Mouse (Mus musculus) urinary bladder, adult 18-20 months (tissue): ENCODE results near the gene Cpne5.
A peak's percentile ranks its signal among the peaks of the same experiment; 100 is the strongest.
"Not testable (repeated sequence)": the region's sequence is repeated elsewhere in the genome, so short reads cannot be mapped to it uniquely, and the experiment has no call there.

Experiments
- DNase-seq, 2 experiments: peaks; one replicate each; pipeline ENCODE4 v3.0.0; 2022; ENCODE audit warnings: low spot score in 2 of 2, mixed read lengths in 2 of 2

Cpne5 gene

DNA sequence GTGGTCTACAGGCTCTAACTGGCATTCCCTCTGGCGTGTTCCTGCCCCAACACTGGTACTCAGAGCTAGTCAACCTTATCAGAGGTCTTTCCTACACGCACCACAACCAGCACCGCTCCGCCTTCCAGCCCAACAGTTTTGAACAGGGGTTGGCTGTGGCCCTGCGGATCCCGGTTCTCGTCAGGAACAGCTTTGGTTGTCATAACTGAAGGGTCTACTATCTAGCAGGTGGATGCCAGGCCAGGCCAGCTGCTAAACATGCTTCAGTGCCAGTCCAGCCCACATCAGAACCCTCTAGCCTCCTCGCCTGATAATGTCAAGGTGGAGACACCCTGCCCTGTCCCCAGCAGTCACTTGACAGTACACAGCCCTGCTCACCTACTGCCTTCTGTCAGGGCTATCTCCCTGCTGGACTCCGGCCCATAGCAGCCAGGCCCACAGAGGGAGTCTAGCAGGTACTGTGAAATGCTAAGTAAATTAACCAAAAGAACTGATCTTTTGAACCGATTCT is 19.1 kb upstream of the Cpne5 start:
- no peak for DNase-seq

DNA sequence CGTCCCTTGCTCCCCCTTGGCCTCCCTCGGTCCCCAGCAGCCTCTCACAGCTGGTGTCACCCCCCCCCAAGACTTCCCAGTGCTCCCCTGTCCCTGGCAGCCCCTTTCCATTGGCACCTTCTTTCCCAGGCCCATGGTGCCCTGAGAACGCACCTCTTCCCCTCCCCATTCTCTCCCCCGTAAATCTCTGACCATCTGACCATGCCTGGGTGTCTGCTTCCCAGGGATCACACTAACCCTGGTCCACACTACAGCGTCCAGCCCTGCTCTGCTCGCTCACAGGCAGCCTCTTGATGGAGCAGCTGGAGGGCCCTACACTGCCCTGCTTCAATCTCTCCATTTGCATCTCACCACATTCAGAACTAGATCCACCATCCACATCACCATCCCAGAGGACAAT is 18.5 kb upstream of the Cpne5 start:
- no peak for DNase-seq

DNA sequence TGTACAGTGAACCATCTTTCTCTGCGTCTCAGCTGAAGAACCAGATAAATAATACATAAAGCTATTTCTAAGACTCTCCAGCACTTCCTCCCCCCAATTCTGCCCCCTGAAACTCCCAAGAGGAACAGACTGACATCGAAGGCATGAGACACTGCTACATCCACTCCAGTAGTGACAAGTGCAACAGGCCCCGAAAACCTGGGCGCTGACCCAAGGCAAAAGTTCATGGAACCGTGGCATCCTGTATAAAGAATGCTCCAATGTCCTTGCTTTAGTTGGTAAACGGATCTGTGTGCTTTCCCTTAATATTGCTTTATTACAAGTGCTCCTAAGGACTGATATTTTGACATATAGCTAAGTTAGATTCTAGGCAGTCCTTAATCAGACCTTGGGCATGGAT is 16.8 kb upstream of the Cpne5 start:
- DNase-seq: not testable (repeated sequence)

DNA sequence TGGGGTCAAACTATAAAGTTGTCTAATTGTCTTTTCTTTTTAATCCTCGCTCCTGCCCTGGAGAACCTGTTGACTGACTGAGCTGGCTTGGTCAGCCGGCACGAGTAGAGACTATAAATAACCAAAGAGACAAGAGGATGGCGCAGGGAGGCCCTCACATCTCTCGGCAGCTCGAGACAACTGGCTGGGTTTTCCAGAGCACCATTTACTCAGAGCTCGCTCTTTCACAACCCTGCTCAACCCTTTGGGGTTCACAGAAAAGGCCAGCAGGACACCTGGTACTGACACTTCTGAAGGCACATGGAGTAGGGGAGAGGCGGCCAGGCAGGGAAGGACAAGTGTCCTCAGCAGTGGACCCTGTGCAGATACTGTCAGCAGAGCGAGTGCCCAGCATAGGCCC is 15.7 kb upstream of the Cpne5 start:
- no peak for DNase-seq

GRCm38 (mm10) chr17:29253236-29253635 is 15.3 kb upstream of the Cpne5 start:
- DNase-seq: no peak

DNA sequence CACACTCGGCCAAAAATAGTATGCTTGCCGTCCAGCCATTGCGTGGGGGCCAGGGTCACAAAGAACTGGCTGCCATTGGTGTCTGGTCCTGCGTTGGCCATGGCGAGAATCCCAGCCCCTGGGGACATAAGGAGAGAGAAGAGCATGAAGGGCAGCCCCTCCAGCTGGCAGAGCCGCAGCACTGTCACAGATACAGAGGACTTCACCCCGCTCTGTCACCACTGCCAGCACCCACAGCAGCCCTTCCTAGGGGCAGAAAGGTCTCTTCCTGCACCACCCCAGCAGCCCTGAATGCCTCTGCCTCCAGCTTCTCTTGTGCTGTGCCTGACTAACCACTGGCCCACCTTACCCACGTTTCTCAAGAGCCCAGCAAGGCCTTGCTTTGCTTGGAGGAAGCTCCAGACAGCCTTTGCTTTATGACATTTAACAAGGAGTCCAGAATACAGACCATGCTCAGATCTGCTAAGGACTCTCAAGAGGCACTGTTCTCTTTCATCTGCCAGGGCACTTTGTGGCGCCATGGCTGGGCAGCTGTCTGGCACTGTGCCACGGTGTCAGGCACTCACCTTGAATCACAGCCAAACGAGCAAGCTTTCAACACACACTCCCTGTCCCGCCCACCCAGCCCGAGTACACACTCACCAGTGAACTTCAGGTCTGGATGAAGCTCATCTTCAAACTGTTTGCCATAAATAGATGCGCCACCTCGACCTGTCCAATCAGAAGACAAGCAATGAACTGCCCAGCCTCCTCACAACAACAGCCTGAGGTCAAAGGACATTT is 13.8 kb upstream of the Cpne5 start:
- no peak for DNase-seq

GRCm38 (mm10) chr17:29251006-29251405 is 13.0 kb upstream of the Cpne5 start:
- DNase-seq: not testable (repeated sequence)

GRCm38 (mm10) chr17:29249512-29249911 is 11.5 kb upstream of the Cpne5 start:
- no peak for DNase-seq

GRCm38 (mm10) chr17:29247881-29248280 is 9.9 kb upstream of the Cpne5 start:
- DNase-seq: no peak

DNA sequence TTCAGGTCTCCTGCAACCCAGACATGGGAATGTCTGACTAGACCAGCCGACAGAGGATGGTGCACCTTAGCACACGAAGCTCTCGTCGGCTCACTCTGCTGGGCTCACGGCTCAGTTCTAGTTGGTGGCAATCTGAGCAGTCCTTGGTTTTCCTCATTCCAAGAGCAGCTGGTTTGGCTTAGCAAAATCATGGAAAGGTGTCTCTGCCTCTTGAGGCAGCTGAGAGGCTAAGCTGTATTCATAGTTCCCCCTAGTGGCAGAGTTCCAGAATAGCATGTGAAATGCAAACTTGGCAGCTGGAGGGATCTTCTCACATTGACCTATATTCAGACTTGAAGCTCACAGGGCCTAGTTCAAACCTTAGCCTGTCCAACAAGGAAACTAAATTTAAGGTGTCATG is 8.6 kb upstream of the Cpne5 start:
- peak in 1 of 2 experiments; percentile 24 for DNase-seq

- DNase-seq: no peak
These were observed 7.8 kb upstream of the Cpne5 start for GRCm38 (mm10) chr17:29245725-29246124.

- no peak for DNase-seq
These were observed 6.9 kb upstream of the Cpne5 start for GRCm38 (mm10) chr17:29244912-29245311.

DNA sequence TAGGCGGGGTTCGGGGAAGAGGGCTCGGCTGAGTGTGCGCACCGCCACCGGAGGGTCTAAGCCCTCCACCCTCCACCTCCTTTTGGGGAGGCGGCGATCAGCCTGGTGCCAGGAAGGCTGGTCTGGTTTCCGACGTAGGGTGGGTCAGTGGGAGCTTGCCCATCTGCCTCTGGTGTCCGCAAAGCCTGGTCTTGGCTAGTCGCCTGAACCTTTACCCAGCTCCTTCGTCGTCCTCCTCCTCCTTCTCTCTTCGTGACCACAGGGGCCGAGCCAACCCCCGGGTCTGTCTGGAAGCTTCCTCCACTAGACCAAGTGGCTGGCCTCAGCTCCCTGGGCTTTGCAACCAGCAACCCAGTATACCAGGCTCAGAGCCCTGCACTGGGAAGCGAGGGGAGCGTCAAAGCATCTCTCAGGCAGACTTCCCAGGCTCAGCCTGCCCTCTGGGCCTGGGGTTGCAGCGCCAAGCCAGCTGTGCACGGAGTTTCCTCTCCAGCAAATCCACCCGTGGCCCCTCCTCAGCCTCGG is 516 bp upstream of the Cpne5 start:
- DNase-seq: peak in 1 of 2 experiments; percentile 12

DNA sequence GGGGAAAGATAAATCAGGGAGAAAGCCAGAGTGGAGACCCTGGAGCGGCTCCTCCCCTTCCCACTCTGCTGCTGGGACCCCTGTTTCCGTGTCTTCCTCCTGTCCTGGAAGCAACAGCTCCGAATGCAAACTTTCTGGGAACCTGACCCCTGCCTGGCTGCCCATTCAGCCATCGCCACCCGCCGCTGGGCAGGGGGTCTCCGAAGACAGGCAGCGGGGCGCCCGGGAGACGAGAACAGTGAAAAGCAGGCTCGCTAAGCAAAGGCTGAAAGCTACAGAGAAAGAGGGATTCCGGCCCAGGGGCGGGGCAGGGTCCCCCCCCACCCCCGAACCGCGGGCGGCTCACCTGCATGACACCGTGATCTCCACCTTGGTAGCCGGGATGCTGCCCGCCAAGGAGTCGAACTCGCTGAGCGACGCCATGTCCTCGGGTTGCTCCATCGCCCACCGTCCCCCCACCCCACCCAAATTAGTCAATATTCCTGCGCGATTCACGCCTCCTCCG is 648 bp downstream of the Cpne5 start:
- DNase-seq: no peak

DNA sequence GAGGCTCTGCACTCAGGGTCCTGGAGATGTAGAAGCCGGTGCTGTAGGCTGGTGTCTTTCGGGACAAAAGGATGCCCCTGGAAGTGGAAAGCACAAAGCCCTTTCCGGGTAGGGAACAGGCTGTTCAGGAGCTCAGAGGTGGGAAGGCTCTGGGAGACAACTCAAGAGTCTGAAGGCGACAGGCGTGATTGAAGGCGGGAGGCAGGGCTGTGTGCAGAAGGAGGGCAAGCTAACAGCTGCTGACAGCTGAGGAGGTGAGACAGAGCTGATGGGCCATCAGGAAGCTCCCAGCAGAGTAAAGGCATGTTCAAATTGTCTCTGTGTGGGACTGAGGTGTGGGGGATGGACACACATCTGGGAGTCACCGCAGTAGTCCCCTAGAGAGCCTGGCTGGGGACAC is 1.9 kb downstream of the Cpne5 start:
- no peak for DNase-seq

GRCm38 (mm10) chr17:29231109-29231508 is 6.9 kb downstream of the Cpne5 start:
- DNase-seq: no peak

- DNase-seq: no peak
These were observed 17.3 kb downstream of the Cpne5 start for GRCm38 (mm10) chr17:29220631-29221030.

DNA sequence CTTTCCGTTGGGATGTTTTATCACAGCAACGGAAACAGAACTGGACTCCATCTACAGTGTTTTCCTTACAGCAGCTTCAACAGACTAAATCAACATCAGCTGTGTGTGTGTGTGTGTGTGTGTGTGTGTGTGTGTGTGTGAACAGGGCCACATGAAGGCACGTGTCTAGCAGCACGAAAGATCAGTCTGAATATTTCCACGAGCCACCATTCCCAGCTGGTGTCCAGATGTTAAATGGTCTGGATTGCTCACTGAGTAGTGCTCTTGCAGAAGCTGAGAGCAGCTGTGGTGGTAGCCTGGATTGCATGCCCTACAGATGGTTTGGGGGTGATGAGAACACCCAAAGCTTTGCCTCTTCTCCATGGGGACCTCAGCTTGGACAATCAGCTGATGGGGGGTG is 19.9 kb downstream of the Cpne5 start:
- DNase-seq: no peak

DNA sequence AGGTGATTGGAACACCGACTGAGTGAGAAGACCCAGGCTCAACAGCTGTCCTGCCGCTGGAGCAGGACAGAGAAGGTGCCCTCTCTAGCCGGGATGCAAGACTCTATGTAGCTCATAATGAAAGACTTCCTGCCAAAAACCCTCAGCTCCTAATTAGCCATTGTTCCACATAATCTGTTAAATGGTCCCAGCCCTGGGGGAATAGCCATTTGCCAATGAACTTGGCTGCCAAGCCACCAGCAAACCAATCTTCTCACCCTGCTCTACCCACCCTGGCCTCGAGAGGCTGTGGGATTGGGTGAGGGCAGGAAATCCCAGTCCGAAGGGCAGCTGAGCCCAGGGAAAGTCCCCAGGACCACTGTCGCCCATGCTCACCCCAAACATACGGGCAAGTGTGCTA is 21.9 kb downstream of the Cpne5 start:
- DNase-seq: no peak

DNA sequence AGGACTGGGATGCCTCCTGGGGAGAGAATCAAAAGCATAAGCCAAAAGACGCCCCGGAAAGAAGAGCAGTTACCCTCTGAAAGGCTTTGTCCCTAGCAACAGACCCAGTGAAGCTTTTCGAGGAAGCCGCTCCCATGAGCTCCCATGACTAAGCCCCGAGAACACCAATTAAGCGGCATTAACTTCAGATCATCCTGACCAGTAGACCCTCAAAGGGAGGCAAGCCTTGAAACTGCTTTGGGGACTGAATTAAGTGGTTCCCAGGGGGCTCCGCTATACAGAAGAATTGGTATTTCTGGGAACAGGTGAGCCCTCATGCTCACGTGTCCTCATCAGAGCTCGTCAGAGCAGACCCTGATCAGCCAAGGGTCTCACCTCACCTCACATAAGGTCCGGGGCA is 23.3 kb downstream of the Cpne5 start:
- no peak for DNase-seq

- DNase-seq: no peak
These were observed 23.8 kb downstream of the Cpne5 start for GRCm38 (mm10) chr17:29214193-29214456.

DNA sequence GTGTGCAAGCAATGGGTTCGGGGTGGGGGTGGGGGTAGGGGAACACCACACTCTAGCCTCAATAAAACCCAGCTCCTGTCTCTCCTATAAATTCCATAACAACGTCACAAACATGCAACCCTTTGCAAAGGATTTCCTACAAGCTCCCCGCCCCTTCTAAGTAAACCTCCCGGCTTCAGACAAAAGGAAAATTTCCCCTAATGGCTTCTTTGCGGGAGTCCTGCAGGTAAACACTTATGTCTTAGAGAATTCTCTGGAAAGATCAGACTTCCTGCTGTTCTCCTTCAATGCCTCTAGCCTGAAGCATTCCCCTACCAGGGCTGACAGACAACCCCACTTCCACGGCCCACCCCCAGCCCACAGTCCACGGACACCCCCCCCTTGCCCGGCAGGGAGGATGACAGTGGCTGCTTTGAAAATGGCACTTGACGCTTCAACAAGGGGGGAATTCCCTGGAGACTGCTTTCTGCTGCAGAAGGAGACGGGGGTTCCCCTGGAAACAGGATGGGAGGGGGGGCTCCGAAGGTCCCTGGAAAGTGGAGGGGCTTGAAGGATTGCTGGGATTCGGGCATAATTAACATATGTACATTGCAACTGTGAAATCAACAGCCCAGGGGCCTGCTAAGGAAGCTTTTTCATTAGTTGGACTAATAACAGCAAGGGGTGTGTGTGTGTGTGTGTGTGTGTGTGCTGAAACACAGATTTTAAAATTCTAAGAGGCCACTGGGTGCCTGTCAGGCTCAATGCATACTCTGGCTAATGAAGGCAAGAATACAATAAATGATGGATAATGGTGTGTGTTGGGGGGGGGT is 24.4 kb downstream of the Cpne5 start:
- no peak for DNase-seq

DNA sequence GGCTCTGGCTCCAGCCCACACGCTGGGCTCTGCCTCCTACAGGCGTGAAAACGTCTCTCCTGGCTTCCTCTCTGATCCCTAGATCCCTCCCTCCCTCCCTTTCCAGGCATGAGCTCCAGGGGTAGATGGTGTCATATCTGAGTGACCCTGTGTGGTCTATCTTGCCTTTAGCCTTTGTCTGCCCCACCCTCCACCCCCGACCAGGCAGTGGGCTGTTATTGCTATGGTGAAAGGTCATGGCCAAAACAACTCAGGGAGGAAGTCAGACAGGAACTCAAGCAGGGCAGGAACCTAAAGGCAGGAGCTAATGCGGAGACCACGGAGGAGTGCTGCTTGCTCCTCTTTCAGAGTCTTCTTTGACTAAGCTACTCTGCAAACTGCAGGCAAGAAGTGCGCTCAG is 26.1 kb downstream of the Cpne5 start:
- no peak for DNase-seq
